Mouse (Mus musculus): ENCODE measurements around the gene Gpr88.
A peak's percentile ranks its signal among the peaks of the same experiment; 100 is the strongest.

DNA sequence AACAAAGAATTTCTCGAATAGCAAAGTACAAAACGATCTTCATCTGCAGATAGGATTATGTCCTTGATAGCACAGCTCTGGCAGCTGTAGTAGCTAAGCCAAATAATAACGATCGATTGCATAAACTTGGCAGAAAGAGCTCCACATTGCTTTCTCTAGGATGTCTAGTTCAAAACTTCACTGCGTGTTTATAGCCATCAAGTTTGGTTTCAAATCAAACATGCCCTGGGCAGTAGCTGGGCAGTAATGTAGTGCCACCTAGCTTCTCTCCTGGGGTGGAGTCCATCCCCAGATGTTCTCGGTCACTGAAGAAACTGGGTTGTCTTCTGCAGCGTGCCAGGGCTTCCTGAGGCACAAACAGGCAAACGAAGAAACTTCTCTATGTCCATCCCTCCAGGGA lies 44.1 kb downstream of the Gpr88 start:
- peak; percentile 66 for TF ChIP-seq CTCF (IDR thresholded peaks at IDR 0.05; ENCODE audit: low read depth)
- TF ChIP-seq EP300 (optimal IDR thresholded peaks at IDR 0.05): no peak
